Mouse (Mus musculus): ENCODE results near the gene Llph. TPM values are rescaled to one million over a fixed set of nuclear protein-coding genes. Genes with fewer than 3 reads are reported as not detected.
A peak's percentile ranks its signal among the peaks of the same experiment; 100 is the strongest.
"Not testable (repeated sequence)": the region's sequence is repeated elsewhere in the genome, so short reads cannot be mapped to it uniquely, and the experiment has no call there.

Llph gene
- polyA plus RNA-seq, 1 experiment from 2014 or later, result 43.8 TPM

DNA sequence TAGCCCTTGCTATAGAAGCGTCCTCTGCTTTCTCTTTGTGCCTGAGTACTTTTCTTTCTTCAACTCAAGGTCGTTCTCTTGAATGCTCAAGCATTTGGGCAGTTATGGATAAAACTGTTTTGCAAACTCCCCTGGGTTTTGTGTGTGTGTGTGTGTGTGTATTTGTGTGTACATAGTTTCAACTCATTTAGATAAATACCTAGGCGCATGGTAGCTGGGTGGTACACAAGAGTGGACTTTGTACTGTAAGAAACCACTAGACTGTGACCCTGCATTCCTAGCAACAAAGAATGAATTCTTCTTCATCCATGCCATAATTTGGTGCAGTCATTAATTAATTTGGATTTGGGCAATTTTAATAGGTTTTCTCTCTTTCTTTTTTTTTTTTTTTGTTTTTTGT is 16.8 kb upstream of the Llph start:
- Histone ChIP-seq H3K9ac (replicated peaks; ENCODE audit: low read depth, low read length) (no peak overlapping the region), H3K4me3 (replicated peaks; ENCODE audit: low read length) (no peak overlapping the region), H3K4me2 (ENCODE audit: low read length) (peak overlapping the region; percentile 70; the same call in 1 of the 2 replicates), H3K36me3 (ENCODE audit: control insufficient read depth, insufficient read depth) (no peaks in the 10 kb centered on the region), H3K27ac (ENCODE audit: low read length) (no peak overlapping the region), H3K27me3 (replicated peaks; ENCODE audit: control insufficient read depth, insufficient read depth, low read length) (0 out of 2 replicates have a peak, but pooled peaks cover 4% of the 10 kb centered on the region), H3K9me3 (ENCODE audit: control insufficient read depth, low read length) (no peaks in the 10 kb centered on the region), H3K4me1 (replicated peaks; ENCODE audit: control insufficient read depth, insufficient read depth, low read length) (peaks cover 11% of the 10 kb centered on the region)
- ATAC-seq, result no peak
- WGBS, result 85% methylated on average over 3 of the region's 3 CpGs

DNA sequence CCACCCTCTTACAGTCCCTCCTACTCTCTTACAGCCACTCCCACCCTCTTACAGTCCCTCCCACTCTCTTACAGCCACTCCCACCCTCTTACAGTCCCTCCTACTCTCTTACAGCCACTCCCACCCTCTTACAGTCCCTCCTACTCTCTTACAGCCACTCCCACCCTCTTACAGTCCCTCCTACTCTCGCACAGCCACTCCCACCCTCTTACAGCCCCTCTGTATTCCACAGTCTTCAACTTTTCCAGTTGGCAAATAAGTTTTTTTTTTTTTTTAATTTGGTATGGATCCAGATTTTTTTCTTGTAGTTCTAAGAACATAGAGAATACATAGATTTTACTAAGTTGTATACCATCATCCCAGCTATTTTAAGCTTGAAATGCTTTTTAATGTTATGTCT is 9.8 kb upstream of the Llph start:
- not testable (repeated sequence) for H3K9me3 ChIP-seq (ENCODE audit: control insufficient read depth, low read length); H3K4me3 ChIP-seq (replicated peaks; ENCODE audit: low read length); H3K27ac ChIP-seq (ENCODE audit: low read length); H3K27me3 ChIP-seq (replicated peaks; ENCODE audit: control insufficient read depth, insufficient read depth, low read length); H3K36me3 ChIP-seq (ENCODE audit: control insufficient read depth, insufficient read depth); H3K4me2 ChIP-seq (ENCODE audit: low read length); H3K9ac ChIP-seq (replicated peaks; ENCODE audit: low read depth, low read length); ATAC-seq; H3K4me1 ChIP-seq (replicated peaks; ENCODE audit: control insufficient read depth, insufficient read depth, low read length)
- 77% methylated on average over 1 of the region's 1 CpGs for WGBS

DNA sequence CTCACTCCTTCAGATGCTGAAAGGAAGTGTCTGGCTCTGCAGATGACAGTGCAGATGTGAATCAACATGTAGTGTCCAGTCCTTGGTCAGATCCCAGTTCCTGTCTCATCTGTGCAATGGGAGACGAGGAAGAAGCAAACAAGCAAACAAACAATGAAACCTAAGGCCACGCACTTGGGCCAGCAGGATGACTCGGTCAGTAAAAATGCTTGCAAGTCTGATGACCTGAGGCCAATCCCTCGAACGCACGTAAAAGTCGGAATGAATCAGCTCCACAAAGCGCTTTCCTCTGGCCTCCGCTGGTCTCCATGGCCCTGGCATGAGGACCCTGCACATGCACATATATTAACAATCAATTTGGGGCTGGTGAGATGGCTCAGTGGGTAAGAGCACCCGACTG is 7.9 kb upstream of the Llph start:
- WGBS, result 94% methylated on average over 10 of the region's 10 CpGs
- Histone ChIP-seq H3K9me3 (ENCODE audit: control insufficient read depth, low read length) (no peaks in the 10 kb centered on the region), H3K4me2 (ENCODE audit: low read length) (no peak overlapping the region), H3K27ac (ENCODE audit: low read length) (no peak overlapping the region), H3K4me3 (replicated peaks; ENCODE audit: low read length) (no peak overlapping the region), H3K4me1 (replicated peaks; ENCODE audit: control insufficient read depth, insufficient read depth, low read length) (no peaks in the 10 kb centered on the region), H3K27me3 (replicated peaks; ENCODE audit: control insufficient read depth, insufficient read depth, low read length) (no peaks in the 10 kb centered on the region), H3K9ac (replicated peaks; ENCODE audit: low read depth, low read length) (no peak overlapping the region), H3K36me3 (ENCODE audit: control insufficient read depth, insufficient read depth) (peaks cover 6% of the 10 kb centered on the region)
- no peak for ATAC-seq

DNA sequence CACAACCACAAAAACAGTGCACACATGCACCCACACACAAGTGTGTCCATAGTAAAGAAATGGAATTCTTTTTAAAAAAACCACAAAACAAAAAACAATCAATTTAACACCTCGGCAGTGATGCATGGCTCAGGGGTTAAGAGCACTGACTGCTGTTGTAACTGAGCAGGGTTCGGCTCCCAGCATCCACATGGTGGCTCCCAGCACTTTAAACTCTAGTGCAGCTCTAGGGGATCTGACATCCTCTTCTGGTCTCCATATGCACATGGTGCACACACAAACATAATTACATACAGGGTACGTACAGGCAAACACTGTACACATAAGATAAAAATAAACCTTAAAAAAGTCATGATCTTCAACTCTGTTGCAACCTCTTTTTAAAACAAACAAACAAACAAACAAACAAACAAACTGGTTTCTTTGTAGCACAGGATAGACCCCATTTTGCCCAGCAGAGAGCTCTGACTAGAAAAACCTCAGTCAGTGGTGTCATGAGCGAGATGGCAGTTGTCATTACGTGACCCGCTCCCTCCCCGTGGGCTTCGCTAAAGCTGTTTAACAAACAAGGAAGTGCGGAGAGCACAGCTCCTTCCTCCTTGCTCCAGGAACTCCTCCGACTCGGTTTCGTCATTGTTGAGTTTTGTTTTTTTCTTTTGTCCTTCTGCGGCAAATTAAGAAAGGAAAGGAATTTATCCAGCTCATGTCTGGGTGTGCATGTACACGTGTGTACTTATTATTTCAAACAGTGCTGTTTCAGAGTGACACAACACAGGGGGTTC is 7.1 kb upstream of the Llph start:
- ATAC-seq, result no peak
- Histone ChIP-seq H3K9ac (replicated peaks; ENCODE audit: low read depth, low read length) (no peak overlapping the region), H3K27me3 (replicated peaks; ENCODE audit: control insufficient read depth, insufficient read depth, low read length) (no peaks in the 10 kb centered on the region), H3K9me3 (ENCODE audit: control insufficient read depth, low read length) (no peaks in the 10 kb centered on the region), H3K4me1 (replicated peaks; ENCODE audit: control insufficient read depth, insufficient read depth, low read length) (no peaks in the 10 kb centered on the region), H3K4me2 (ENCODE audit: low read length) (no peak overlapping the region), H3K36me3 (ENCODE audit: control insufficient read depth, insufficient read depth) (peaks cover 6% of the 10 kb centered on the region), H3K27ac (ENCODE audit: low read length) (no peak overlapping the region), H3K4me3 (replicated peaks; ENCODE audit: low read length) (no peak overlapping the region)
- WGBS, result 90% methylated on average over 14 of the region's 14 CpGs

DNA sequence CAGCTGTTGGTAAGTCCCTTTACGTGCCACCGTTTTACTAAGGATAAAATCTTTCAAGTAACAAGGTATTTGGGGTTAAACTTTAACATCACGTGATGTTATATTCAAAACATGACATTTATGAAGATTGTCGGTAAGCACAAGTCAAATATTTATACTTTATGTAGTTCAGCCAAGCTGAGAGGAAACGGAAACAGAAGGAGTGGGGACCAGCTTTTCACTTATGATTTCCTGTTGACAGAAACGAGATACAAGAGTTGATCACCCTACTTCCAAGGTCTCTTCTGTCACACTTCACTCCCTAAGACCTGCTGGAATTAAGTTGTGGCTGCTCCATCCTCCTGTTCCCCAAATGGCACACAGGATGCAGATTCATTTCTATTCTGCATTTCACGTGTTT is 6.1 kb upstream of the Llph start:
- Histone ChIP-seq H3K27me3 (replicated peaks; ENCODE audit: control insufficient read depth, insufficient read depth, low read length) (no peaks in the 10 kb centered on the region), H3K9me3 (ENCODE audit: control insufficient read depth, low read length) (no peaks in the 10 kb centered on the region), H3K4me2 (ENCODE audit: low read length) (no peak overlapping the region), H3K27ac (ENCODE audit: low read length) (no peak overlapping the region), H3K9ac (replicated peaks; ENCODE audit: low read depth, low read length) (no peak overlapping the region), H3K4me3 (replicated peaks; ENCODE audit: low read length) (no peak overlapping the region), H3K4me1 (replicated peaks; ENCODE audit: control insufficient read depth, insufficient read depth, low read length) (no peaks in the 10 kb centered on the region), H3K36me3 (ENCODE audit: control insufficient read depth, insufficient read depth) (peaks cover 5% of the 10 kb centered on the region)
- no peak for ATAC-seq
- WGBS, result 89% methylated on average over 7 of the region's 7 CpGs

DNA sequence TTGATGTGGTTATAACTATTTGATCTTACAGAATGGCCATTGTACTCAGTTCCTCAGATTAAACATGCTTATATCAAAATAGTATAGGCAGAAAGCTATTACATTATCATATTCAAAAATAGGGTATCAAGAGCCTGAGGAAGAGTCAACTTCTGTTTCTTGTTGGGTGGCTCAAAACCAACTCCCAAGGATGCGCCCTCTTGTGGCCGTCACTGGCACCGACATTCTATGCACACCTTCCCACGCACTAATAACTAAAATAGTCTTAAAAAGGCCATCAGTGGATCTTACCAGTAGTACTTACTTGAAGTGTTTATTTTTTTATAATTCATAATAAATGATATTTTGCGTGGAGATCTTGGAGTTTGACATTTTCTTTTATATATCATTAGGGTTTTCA is 4.8 kb downstream of the Llph start:
- ATAC-seq, result no peak
- Histone ChIP-seq H3K36me3 (ENCODE audit: control insufficient read depth, insufficient read depth) (peaks cover 7% of the 10 kb centered on the region; the same call in 1 of the 2 replicates), H3K9ac (replicated peaks; ENCODE audit: low read depth, low read length) (no peak overlapping the region), H3K4me1 (replicated peaks; ENCODE audit: control insufficient read depth, insufficient read depth, low read length) (peaks cover 14% of the 10 kb centered on the region), H3K9me3 (ENCODE audit: control insufficient read depth, low read length) (no peaks in the 10 kb centered on the region), H3K4me2 (ENCODE audit: low read length) (no peak overlapping the region), H3K4me3 (replicated peaks; ENCODE audit: low read length) (no peak overlapping the region), H3K27me3 (replicated peaks; ENCODE audit: control insufficient read depth, insufficient read depth, low read length) (no peaks in the 10 kb centered on the region), H3K27ac (ENCODE audit: low read length) (no peak overlapping the region)
- WGBS, result 26% methylated on average over 5 of the region's 5 CpGs

- H3K9me3 ChIP-seq (ENCODE audit: control insufficient read depth, low read length), result no peaks in the 10 kb centered on the region
- no peaks in the 10 kb centered on the region for H3K27me3 ChIP-seq (replicated peaks; ENCODE audit: control insufficient read depth, insufficient read depth, low read length)
- H3K36me3 ChIP-seq (ENCODE audit: control insufficient read depth, insufficient read depth), result peaks cover 7% of the 10 kb centered on the region; the same call in 1 of the 2 replicates
- H3K4me2 ChIP-seq (ENCODE audit: low read length), result no peak overlapping the region
- H3K27ac ChIP-seq (ENCODE audit: low read length), result no peak overlapping the region
- no peak for ATAC-seq
- no peak overlapping the region for H3K9ac ChIP-seq (replicated peaks; ENCODE audit: low read depth, low read length)
- no peak overlapping the region for H3K4me3 ChIP-seq (replicated peaks; ENCODE audit: low read length)
- WGBS, result 33% methylated on average over 18 of the region's 18 CpGs
- H3K4me1 ChIP-seq (replicated peaks; ENCODE audit: control insufficient read depth, insufficient read depth, low read length), result peaks cover 1% of the 10 kb centered on the region; the same call in 1 of the 2 replicates
Measured at GRCm38 (mm10) chr10:120233655-120234367, 6.9 kb downstream of the Llph start.

GRCm38 (mm10) chr10:120236855-120237254 is 10.0 kb downstream of the Llph start:
- no peak for ATAC-seq
- H3K27ac ChIP-seq (ENCODE audit: low read length), result no peak overlapping the region
- no peaks in the 10 kb centered on the region for H3K9me3 ChIP-seq (ENCODE audit: control insufficient read depth, low read length)
- H3K27me3 ChIP-seq (replicated peaks; ENCODE audit: control insufficient read depth, insufficient read depth, low read length), result no peaks in the 10 kb centered on the region
- no peak overlapping the region for H3K4me3 ChIP-seq (replicated peaks; ENCODE audit: low read length)
- no peaks in the 10 kb centered on the region for H3K4me1 ChIP-seq (replicated peaks; ENCODE audit: control insufficient read depth, insufficient read depth, low read length)
- no peak overlapping the region for H3K9ac ChIP-seq (replicated peaks; ENCODE audit: low read depth, low read length)
- H3K36me3 ChIP-seq (ENCODE audit: control insufficient read depth, insufficient read depth), result no peaks in the 10 kb centered on the region
- no peak overlapping the region for H3K4me2 ChIP-seq (ENCODE audit: low read length)
- WGBS, result 86% methylated on average over 9 of the region's 9 CpGs

GRCm38 (mm10) chr10:120238241-120238640 is 11.4 kb downstream of the Llph start:
- Histone ChIP-seq H3K27ac (ENCODE audit: low read length) (no peak overlapping the region), H3K4me1 (replicated peaks; ENCODE audit: control insufficient read depth, insufficient read depth, low read length) (no peaks in the 10 kb centered on the region), H3K9me3 (ENCODE audit: control insufficient read depth, low read length) (no peaks in the 10 kb centered on the region), H3K9ac (replicated peaks; ENCODE audit: low read depth, low read length) (no peak overlapping the region), H3K4me3 (replicated peaks; ENCODE audit: low read length) (no peak overlapping the region), H3K36me3 (ENCODE audit: control insufficient read depth, insufficient read depth) (no peaks in the 10 kb centered on the region), H3K27me3 (replicated peaks; ENCODE audit: control insufficient read depth, insufficient read depth, low read length) (no peaks in the 10 kb centered on the region), H3K4me2 (ENCODE audit: low read length) (no peak overlapping the region)
- ATAC-seq, result no peak
- 85% methylated on average over 8 of the region's 8 CpGs for WGBS
